Mouse (Mus musculus): ENCODE results near the gene Arhgef7.
"Not testable (repeated sequence)": the region's sequence is repeated elsewhere in the genome, so short reads cannot be mapped to it uniquely, and the experiment has no call there.

Gene Arhgef7

GRCm38 (mm10) chr8:11842757-11843156 is 115.2 kb downstream of the Arhgef7 start:
- no peak for DNase-seq

GRCm38 (mm10) chr8:11843677-11844315 is 116.3 kb downstream of the Arhgef7 start:
- DNase-seq, result no peak

DNA sequence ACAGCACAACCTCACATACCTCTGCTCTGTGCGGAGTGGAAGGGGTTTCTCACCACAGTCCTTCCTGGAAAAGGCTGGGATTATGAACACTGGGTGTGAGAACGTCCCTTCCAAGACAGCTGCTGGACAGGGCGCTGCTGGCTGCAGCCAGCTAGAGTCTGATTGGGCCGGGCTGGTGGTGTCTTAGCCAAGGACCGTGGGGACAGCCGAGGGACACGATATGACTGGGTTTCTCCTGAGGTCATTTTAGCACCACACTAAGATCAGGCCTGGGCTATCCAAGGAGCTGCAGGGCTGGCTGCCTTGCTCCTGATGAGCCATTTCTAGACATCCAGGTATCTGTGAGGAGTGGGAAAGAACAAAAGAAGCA is 116.8 kb downstream of the Arhgef7 start:
- DNase-seq, result no peak

- no peak for DNase-seq
These were observed 119.3 kb downstream of the Arhgef7 start for GRCm38 (mm10) chr8:11846807-11847206.

DNA sequence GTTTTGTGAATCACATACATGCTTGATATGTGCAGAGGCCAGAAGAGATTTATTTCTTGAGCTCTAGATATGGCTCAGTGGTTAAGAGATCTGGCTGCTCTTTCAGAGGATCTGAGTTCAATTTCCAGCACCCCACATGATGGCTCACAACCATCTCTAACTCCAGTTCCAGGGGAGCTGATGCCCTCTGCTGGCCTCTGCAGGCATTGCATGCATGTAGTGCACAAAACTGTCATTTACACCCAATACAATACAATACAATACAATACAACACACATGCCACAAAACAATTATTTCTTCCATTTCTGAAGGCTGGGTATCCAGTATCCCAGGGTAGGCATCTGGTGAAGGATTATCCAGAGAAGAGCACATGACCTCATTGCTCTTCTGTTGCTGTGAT is 140.3 kb downstream of the Arhgef7 start:
- DNase-seq, result no peak

DNA sequence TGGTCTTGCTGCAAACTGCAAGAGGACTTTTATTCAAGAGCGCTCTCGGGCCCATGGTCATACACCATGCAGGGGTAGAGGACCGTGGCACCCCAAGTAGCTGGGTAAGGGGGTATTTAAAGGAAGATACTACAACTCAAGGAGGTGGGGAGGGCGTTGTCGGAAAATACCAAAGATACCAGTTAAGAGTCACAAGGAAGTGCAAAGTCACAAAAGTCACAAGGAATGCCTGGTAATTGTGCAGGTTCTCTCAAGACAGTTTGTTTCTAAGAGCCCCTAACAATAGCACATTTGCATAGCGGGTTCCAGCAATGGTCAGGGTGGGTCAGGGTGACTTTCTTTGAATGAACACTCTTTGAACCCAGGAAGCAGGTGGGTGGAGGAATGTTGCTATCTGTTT is 146.7 kb downstream of the Arhgef7 start:
- DNase-seq, result not testable (repeated sequence)

DNA sequence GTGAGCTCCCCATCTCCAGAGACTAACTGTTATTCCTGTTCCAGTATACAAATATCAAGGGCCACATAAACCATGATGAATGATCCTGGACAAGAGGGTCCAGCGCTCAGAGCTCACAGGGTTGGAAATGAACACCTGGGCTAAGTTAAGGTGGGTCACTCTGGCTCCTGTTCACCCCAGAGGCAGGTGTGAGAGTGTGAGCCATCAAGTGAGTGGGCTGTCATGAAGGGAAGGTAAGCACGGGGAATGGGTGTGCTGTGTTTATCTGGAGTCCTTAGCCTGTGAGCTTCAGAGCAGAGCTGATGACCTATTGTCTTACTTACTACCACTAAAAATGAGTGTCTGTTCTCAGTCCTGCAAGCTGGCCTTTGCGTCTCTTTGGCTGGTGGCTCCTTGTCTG is 157.1 kb downstream of the Arhgef7 start:
- no peak for DNase-seq
